Mouse (Mus musculus): Measurements from ENCODE around the gene Nme9. TPM values are rescaled to one million over a fixed set of nuclear protein-coding genes. Genes with fewer than 3 reads are reported as not detected.

The Nme9 gene
- total and polyA plus RNA-seq, 2 experiments from 2014 or later, result 0.18 TPM; not detected in 1

DNA sequence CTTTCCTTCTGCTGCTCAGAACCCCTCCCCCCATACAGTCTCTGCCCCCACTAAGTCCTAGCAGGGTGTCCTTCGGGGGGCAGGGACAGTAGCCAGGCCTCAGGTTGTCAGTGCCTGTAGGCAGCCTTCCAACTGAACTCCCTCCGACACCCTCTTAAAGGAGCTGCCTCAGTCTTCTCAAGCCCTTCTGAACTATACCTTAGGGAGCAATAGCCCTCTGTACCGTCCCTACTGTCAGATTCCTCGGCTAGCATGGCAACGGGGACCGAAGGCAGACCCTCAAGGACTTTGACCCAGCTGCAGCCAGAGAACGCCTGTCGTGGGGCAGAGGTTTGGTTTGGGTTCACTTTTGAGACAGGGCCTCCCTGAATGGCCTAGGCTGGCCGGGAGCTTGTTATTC lies 26.0 kb upstream of the Nme9 start:
- WGBS, result 58% methylated on average over 9 of the region's 9 CpGs
- H3K9me3 ChIP-seq (replicated peaks; ENCODE audit: control insufficient read depth, low read length), result no peaks in the 10 kb centered on the region
- TF ChIP-seq CTCF (IDR thresholded peaks at IDR 0.05; ENCODE audit: low read depth), result no peak
- TF ChIP-seq EP300 (IDR thresholded peaks at IDR 0.05; ENCODE audit: low read depth), result no peak
- no peak overlapping the region for H3K4me3 ChIP-seq (ENCODE audit: low read depth, low read length)
- no peak overlapping the region for H3K9ac ChIP-seq (replicated peaks; ENCODE audit: low read depth, low read length)
- H3K27ac ChIP-seq (ENCODE audit: low read depth), result no peak overlapping the region
- H3K36me3 ChIP-seq (replicated peaks; ENCODE audit: control insufficient read depth, insufficient read depth, low read length), result no peaks in the 10 kb centered on the region
- ATAC-seq (ENCODE audit: insufficient read depth, low read depth) (no peak), DNase-seq (ENCODE audit: low spot score) (no peak)
- no peak overlapping the region for H3K4me2 ChIP-seq (ENCODE audit: low read depth, low read length)
- no peaks in the 10 kb centered on the region; the same call in 1 of the 2 replicates for H3K4me1 ChIP-seq (ENCODE audit: control insufficient read depth, insufficient read depth)
- H3K27me3 ChIP-seq (ENCODE audit: control insufficient read depth, insufficient read depth, low read length), result no peaks in the 10 kb centered on the region

DNA sequence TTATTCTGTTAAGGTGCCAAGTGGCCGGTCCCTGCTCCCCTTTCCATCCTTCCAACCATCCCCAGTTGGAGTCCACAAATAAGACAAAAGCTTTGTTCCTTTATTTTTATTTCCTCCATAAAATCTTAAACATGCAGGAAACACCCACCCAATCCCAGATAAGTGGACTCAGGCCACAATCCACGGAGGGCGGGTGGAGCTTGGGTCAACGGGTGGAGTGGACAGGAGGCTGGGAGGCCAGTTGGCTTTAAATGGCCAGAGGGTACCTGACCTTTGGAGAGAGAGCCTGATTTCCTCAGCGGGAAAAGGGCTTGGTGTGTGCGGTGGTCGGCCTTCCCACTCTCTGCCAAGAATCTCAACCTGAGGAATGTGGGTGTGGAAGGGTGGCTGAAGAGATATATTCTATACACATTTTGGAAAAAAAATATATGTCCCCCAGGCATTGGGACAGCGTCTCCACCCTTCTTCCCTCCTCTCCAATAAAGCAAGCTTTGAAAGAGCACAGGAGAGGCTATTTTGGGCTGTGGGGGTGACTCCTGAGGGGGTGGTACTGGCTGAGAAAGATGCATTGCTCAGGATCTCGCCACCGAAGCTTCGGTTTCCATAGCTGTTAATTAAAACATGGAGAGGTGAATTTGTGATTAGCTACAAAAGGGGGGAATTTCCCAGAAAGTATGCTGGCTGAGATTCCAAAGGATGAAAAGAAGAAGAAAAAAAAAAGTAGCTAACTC lies 22.5 kb upstream of the Nme9 start:
- DNase-seq (ENCODE audit: low spot score) (no peak), ATAC-seq (ENCODE audit: insufficient read depth, low read depth) (no peak)
- WGBS, result 46% methylated on average over 11 of the region's 11 CpGs
- Histone ChIP-seq H3K4me3 (ENCODE audit: low read depth, low read length) (no peak overlapping the region), H3K9me3 (replicated peaks; ENCODE audit: control insufficient read depth, low read length) (no peaks in the 10 kb centered on the region), H3K27me3 (ENCODE audit: control insufficient read depth, insufficient read depth, low read length) (no peaks in the 10 kb centered on the region), H3K9ac (replicated peaks; ENCODE audit: low read depth, low read length) (no peak overlapping the region), H3K4me2 (ENCODE audit: low read depth, low read length) (no peak overlapping the region), H3K36me3 (replicated peaks; ENCODE audit: control insufficient read depth, insufficient read depth, low read length) (no peaks in the 10 kb centered on the region), H3K27ac (ENCODE audit: low read depth) (no peak overlapping the region), H3K4me1 (ENCODE audit: control insufficient read depth, insufficient read depth) (no peaks in the 10 kb centered on the region; the same call in 1 of the 2 replicates)
- TF ChIP-seq EP300 (IDR thresholded peaks at IDR 0.05; ENCODE audit: low read depth) (no peak), CTCF (IDR thresholded peaks at IDR 0.05; ENCODE audit: low read depth) (no peak)

- Histone ChIP-seq H3K27me3 (ENCODE audit: control insufficient read depth, insufficient read depth, low read length) (no peaks in the 10 kb centered on the region), H3K27ac (ENCODE audit: low read depth) (no peak overlapping the region), H3K9ac (replicated peaks; ENCODE audit: low read depth, low read length) (no peak overlapping the region), H3K4me1 (ENCODE audit: control insufficient read depth, insufficient read depth) (no peaks in the 10 kb centered on the region; the same call in 1 of the 2 replicates), H3K4me3 (ENCODE audit: low read depth, low read length) (no peak overlapping the region), H3K36me3 (replicated peaks; ENCODE audit: control insufficient read depth, insufficient read depth, low read length) (no peaks in the 10 kb centered on the region), H3K4me2 (ENCODE audit: low read depth, low read length) (no peak overlapping the region), H3K9me3 (replicated peaks; ENCODE audit: control insufficient read depth, low read length) (no peaks in the 10 kb centered on the region)
- DNase-seq (ENCODE audit: low spot score) (no peak), ATAC-seq (ENCODE audit: insufficient read depth, low read depth) (no peak)
- TF ChIP-seq EP300 (IDR thresholded peaks at IDR 0.05; ENCODE audit: low read depth), result no peak
- WGBS, result 82% methylated on average over 3 of the region's 3 CpGs
Measured at GRCm38 (mm10) chr9:99429845-99430244, 21.4 kb upstream of the Nme9 start.

- Histone ChIP-seq H3K4me2 (ENCODE audit: low read depth, low read length) (no peak overlapping the region), H3K9me3 (replicated peaks; ENCODE audit: control insufficient read depth, low read length) (no peaks in the 10 kb centered on the region), H3K27me3 (ENCODE audit: control insufficient read depth, insufficient read depth, low read length) (no peaks in the 10 kb centered on the region), H3K9ac (replicated peaks; ENCODE audit: low read depth, low read length) (no peak overlapping the region), H3K36me3 (replicated peaks; ENCODE audit: control insufficient read depth, insufficient read depth, low read length) (no peaks in the 10 kb centered on the region), H3K27ac (ENCODE audit: low read depth) (no peak overlapping the region), H3K4me3 (ENCODE audit: low read depth, low read length) (no peak overlapping the region), H3K4me1 (ENCODE audit: control insufficient read depth, insufficient read depth) (no peaks in the 10 kb centered on the region; the same call in 1 of the 2 replicates)
- ATAC-seq (ENCODE audit: insufficient read depth, low read depth) (no peak), DNase-seq (ENCODE audit: low spot score) (no peak)
- TF ChIP-seq EP300 (IDR thresholded peaks at IDR 0.05; ENCODE audit: low read depth) (no peak), CTCF (IDR thresholded peaks at IDR 0.05; ENCODE audit: low read depth) (no peak)
- WGBS, result 66% methylated on average over 6 of the region's 6 CpGs
Measured at GRCm38 (mm10) chr9:99430806-99431205, 20.5 kb upstream of the Nme9 start.

- TF ChIP-seq CTCF (IDR thresholded peaks at IDR 0.05; ENCODE audit: low read depth), result no peak
- Histone ChIP-seq H3K9me3 (replicated peaks; ENCODE audit: control insufficient read depth, low read length) (no peaks in the 10 kb centered on the region), H3K36me3 (replicated peaks; ENCODE audit: control insufficient read depth, insufficient read depth, low read length) (no peaks in the 10 kb centered on the region), H3K27me3 (ENCODE audit: control insufficient read depth, insufficient read depth, low read length) (no peaks in the 10 kb centered on the region), H3K9ac (replicated peaks; ENCODE audit: low read depth, low read length) (no peak overlapping the region), H3K4me3 (ENCODE audit: low read depth, low read length) (no peak overlapping the region), H3K4me1 (ENCODE audit: control insufficient read depth, insufficient read depth) (no peaks in the 10 kb centered on the region; the same call in 1 of the 2 replicates), H3K27ac (ENCODE audit: low read depth) (no peak overlapping the region), H3K4me2 (ENCODE audit: low read depth, low read length) (no peak overlapping the region)
- ATAC-seq (ENCODE audit: insufficient read depth, low read depth) (no peak), DNase-seq (ENCODE audit: low spot score) (no peak)
- 86% methylated on average over 8 of the region's 8 CpGs for WGBS
Measured at GRCm38 (mm10) chr9:99431346-99431745, 19.9 kb upstream of the Nme9 start.

- Histone ChIP-seq H3K9me3 (replicated peaks; ENCODE audit: control insufficient read depth, low read length) (no peaks in the 10 kb centered on the region), H3K4me1 (ENCODE audit: control insufficient read depth, insufficient read depth) (no peaks in the 10 kb centered on the region; the same call in 1 of the 2 replicates), H3K4me3 (ENCODE audit: low read depth, low read length) (no peak overlapping the region), H3K27ac (ENCODE audit: low read depth) (no peak overlapping the region), H3K36me3 (replicated peaks; ENCODE audit: control insufficient read depth, insufficient read depth, low read length) (no peaks in the 10 kb centered on the region), H3K4me2 (ENCODE audit: low read depth, low read length) (no peak overlapping the region), H3K9ac (replicated peaks; ENCODE audit: low read depth, low read length) (no peak overlapping the region), H3K27me3 (ENCODE audit: control insufficient read depth, insufficient read depth, low read length) (no peaks in the 10 kb centered on the region)
- 84% methylated on average over 6 of the region's 6 CpGs for WGBS
- ATAC-seq (ENCODE audit: insufficient read depth, low read depth) (no peak), DNase-seq (ENCODE audit: low spot score) (no peak)
- TF ChIP-seq EP300 (IDR thresholded peaks at IDR 0.05; ENCODE audit: low read depth) (no peak), CTCF (IDR thresholded peaks at IDR 0.05; ENCODE audit: low read depth) (no peak)
Measured at GRCm38 (mm10) chr9:99431963-99432362, 19.3 kb upstream of the Nme9 start.

Data from heart, postnatal 0 days (tissue).